8 mouse cellular contexts compared by ENCODE assay signal in genomic region chr14:76778541-76779399, GRCm38 (mm10).
A peak's percentile ranks its signal among the peaks of the same experiment; 100 is the strongest.
DNase-seq lines count a peak whose midpoint lies in the region; ATAC-seq lines count a peak whose summit lies in the region.

No protein-coding gene starts in this region.

- H3K4me1 ChIP-seq in kidney, embryonic 15.5 days: peaks cover 34% of the 10 kb centered on the region

- H3K27ac ChIP-seq in kidney, embryonic 15.5 days: peak overlapping the region; percentile 43

- H3K4me2 ChIP-seq in kidney, embryonic 15.5 days: 0 out of 2 replicates have a peak overlapping the region, but pooled peaks have one; percentile 22

- 27% methylated on average over 9 of the region's 9 CpGs for WGBS in kidney, embryonic 15.5 days

- no peaks in the 10 kb centered on the region for H3K27me3 ChIP-seq in kidney, embryonic 15.5 days

- no peak overlapping the region for H3K9ac ChIP-seq in kidney, embryonic 15.5 days

- H3K4me3 ChIP-seq in kidney, embryonic 15.5 days (replicated peaks): no peak overlapping the region

- peak; percentile 52; the same call in 1 of the 2 replicates for ATAC-seq in kidney, embryonic 15.5 days (replicated peaks; ENCODE audit: low FRiP score)
- ATAC-seq in megakaryocyte-erythroid progenitor cell, adult 5-6 weeks (replicated peaks; ENCODE audit: low FRiP score, low TSS enrichment, poor library complexity, severe bottlenecking): no peak

- DNase-seq in layer of hippocampus, adult 11-12 months (ENCODE audit: low spot score): peak; percentile 58
- DNase-seq in layer of hippocampus, postnatal 25 days (ENCODE audit: extremely low spot score in 1 of 2, low spot score in 1 of 2): no peak
- DNase-seq in embryo, embryonic 11 days: peak; percentile 50
- peak; percentile 72 for DNase-seq in lung, postnatal 10 days
- DNase-seq in cerebellum, adult 9-11 months: no peak
- DNase-seq in natural killer cell, adult 2 months (ENCODE audit: low spot score in 2 of 2): no peak

- H3K36me3 ChIP-seq in kidney, embryonic 15.5 days: no peaks in the 10 kb centered on the region

- no peaks in the 10 kb centered on the region for H3K9me3 ChIP-seq in kidney, embryonic 15.5 days (replicated peaks)

Comparison
In these comparisons a context has a peak if more than half of its experiments do, and no peak if none do; other contexts are left out.
1. DNase-seq: peak in layer of hippocampus, adult 11-12 months (single experiment), embryo, embryonic 11 days (single experiment) and lung, postnatal 10 days (single experiment); none in layer of hippocampus, postnatal 25 days (0 of 2), cerebellum, adult 9-11 months (single experiment) and natural killer cell, adult 2 months (0 of 2).